Mouse (Mus musculus) heart, postnatal 0 days (tissue): ENCODE results near the gene Hoxd3. TPM values are rescaled to one million over a fixed set of nuclear protein-coding genes. Genes with fewer than 3 reads are reported as not detected.

Experiments used
- ATAC-seq: fragments of 200-750 bp; cut with Nextera tagmentation; 2 replicates; pipeline ENCODE4 v1.8.0; 2017; ENCODE audit warnings: low read depth, moderate number of reproducible peaks, moderate library complexity; ENCODE audit not compliant: insufficient read depth
- DNase-seq: peaks from one replicate; pipeline ENCODE4 v3.0.0-alpha.2; 2016; ENCODE audit warnings: low spot score
- H3K27ac ChIP-seq: fragments of 300-500 bp; sonication (generic); 2 replicates; pipeline ENCODE4 v1.5.1; 2014; ENCODE audit warnings: low read depth, mild to moderate bottlenecking
- H3K27me3 ChIP-seq: fragments of 300-500 bp; sonication (generic); 2 replicates; pipeline ENCODE4 v1.6.1; 2014; ENCODE audit warnings: low read length, mixed read lengths; ENCODE audit not compliant: control insufficient read depth, insufficient read depth
- H3K36me3 ChIP-seq: fragments of 300-500 bp; sonication (generic); replicated peaks from 2 replicates; pipeline ENCODE4 v1.6.1; 2014; ENCODE audit warnings: low read length, mixed read lengths; ENCODE audit not compliant: control insufficient read depth, insufficient read depth
- H3K4me1 ChIP-seq: fragments of 300-500 bp; sonication (generic); 2 replicates; pipeline ENCODE4 v1.6.1; 2014; ENCODE audit warnings: antibody characterized with exemption; ENCODE audit not compliant: control insufficient read depth, insufficient read depth
- H3K4me2 ChIP-seq: fragments of 300-500 bp; sonication (generic); 2 replicates; pipeline ENCODE4 v1.6.1; 2014; ENCODE audit warnings: low read depth, mild to moderate bottlenecking, low read length, moderate library complexity
- H3K4me3 ChIP-seq: fragments of 300-500 bp; sonication (generic); 2 replicates; pipeline ENCODE4 v1.5.1; 2014; ENCODE audit warnings: low read depth, low read length
- H3K9ac ChIP-seq: fragments of 300-500 bp; sonication (generic); replicated peaks from 2 replicates; pipeline ENCODE4 v1.6.1; 2014; ENCODE audit warnings: low read depth, low read length, mixed read lengths
- H3K9me3 ChIP-seq: fragments of 300-500 bp; sonication (generic); replicated peaks from 2 replicates; pipeline ENCODE4 v1.6.1; 2016; ENCODE audit warnings: low read length; ENCODE audit not compliant: control insufficient read depth
- CTCF ChIP-seq: IDR thresholded peaks from 2 replicates; pipeline ENCODE4 v1.5.1; 2016; ENCODE audit warnings: antibody characterized with exemption, control low read depth, low read depth
- EP300 ChIP-seq: IDR thresholded peaks from 2 replicates; pipeline ENCODE4 v1.6.1; 2016; ENCODE audit warnings: antibody characterized with exemption, low read depth
- WGBS: fragments of 180-500 bp; shearing (Covaris S2); extraction: QIAGEN DNeasy Blood & Tissue Kit; methylation state at CpG from one replicate; pipeline ENCODE4 v1.1.7; 2014; 5-methylcytosine and 5-hydroxymethylcytosine counted together
- polyA plus RNA-seq: library from polyadenylated mRNA; unstranded; fragments of >200 nt; fragmentation: Nextera tagmentation; extraction: Ambion mirVana; gene quantifications from 2 replicates; pipeline ENCODE4 v1.2.1, GENCODE M21; 2015
- total RNA-seq: library from RNA; depleted of rRNA; stranded (reverse); fragments of >200 nt; gene quantifications from 2 replicates; pipeline ENCODE4 v1.2.3, GENCODE M21; 2014; ENCODE audit warnings: low replicate concordance

Gene Hoxd3
- total and polyA plus RNA-seq, 2 experiments from 2014 or later, result 0.04 TPM; not detected in 1

DNA sequence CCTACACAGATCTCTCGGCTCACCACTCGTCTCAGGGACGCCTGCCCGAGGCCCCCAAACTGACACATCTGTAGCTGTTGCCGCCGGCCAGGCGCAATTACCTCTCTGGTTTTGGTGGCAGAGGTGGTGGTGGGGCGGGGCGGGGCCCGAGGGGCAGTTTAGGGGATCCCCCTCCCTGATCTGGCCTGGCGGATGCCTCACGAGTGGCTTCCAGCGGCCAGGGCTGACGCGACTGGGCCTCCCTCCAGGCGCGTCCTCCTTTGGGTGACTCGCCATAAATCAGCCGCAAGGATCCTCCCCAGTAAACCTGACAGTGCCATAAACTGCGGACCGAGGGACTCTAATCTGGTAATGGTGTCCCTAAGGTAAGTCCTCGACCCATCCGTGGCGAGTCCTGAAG lies 35.3 kb downstream of the Hoxd3 start:
- Histone ChIP-seq H3K36me3 (no peaks in the 10 kb centered on the region), H3K27me3 (peaks cover 99% of the 10 kb centered on the region), H3K9ac (no peak overlapping the region), H3K4me3 (0 out of 2 replicates have a peak overlapping the region, but pooled peaks have one; percentile 18), H3K4me1 (no peaks in the 10 kb centered on the region), H3K9me3 (no peaks in the 10 kb centered on the region), H3K4me2 (no peak overlapping the region), H3K27ac (no peak overlapping the region)
- TF ChIP-seq CTCF, result no peak
- TF ChIP-seq EP300, result no peak
- DNase-seq (no peak), ATAC-seq (no peak)
- WGBS, result 4% methylated on average over 24 of the region's 24 CpGs

DNA sequence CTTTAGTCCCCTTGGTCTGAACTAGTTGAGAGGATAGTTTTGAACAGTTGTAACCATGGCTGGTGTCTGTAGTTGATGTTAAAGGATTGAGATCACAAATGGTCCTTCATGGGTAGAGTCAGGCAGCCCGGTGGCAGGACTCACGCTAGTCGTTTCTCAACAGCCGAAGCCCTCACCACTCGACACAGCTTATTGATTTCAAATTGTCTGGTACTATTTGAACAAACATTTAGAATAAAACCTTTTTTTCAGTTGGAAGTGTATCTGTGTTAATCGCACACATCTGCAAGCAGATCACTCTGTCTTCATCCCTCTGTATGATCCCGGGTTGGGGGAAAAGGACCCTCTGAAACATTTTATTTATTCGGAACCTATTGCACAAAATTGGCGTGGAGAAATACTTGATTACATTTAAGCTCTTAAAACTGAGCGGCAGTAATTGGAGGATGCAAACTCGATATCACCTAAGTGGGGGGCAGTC lies 36.0 kb downstream of the Hoxd3 start:
- TF ChIP-seq EP300 (no peak), CTCF (no peak)
- Histone ChIP-seq H3K4me3 (no peak overlapping the region), H3K27ac (no peak overlapping the region), H3K9me3 (no peaks in the 10 kb centered on the region), H3K9ac (no peak overlapping the region), H3K27me3 (peaks cover 99% of the 10 kb centered on the region), H3K4me1 (0 out of 2 replicates have a peak, but pooled peaks cover 4% of the 10 kb centered on the region), H3K36me3 (no peaks in the 10 kb centered on the region), H3K4me2 (no peak overlapping the region)
- DNase-seq (no peak), ATAC-seq (no peak)
- 17% methylated on average over 11 of the region's 11 CpGs for WGBS

- no peak overlapping the region for H3K4me3 ChIP-seq
- H3K4me1 ChIP-seq, result peaks cover 4% of the 10 kb centered on the region; the same call in 1 of the 2 replicates
- DNase-seq, result no peak
- TF ChIP-seq CTCF, result no peak
- no peak for TF ChIP-seq EP300
- ATAC-seq, result no peak
- no peak overlapping the region for H3K4me2 ChIP-seq
- no peak overlapping the region for H3K9ac ChIP-seq
- H3K9me3 ChIP-seq, result no peaks in the 10 kb centered on the region
- no peak overlapping the region for H3K27ac ChIP-seq
- 12% methylated on average over 9 of the region's 9 CpGs for WGBS
- H3K27me3 ChIP-seq, result peaks cover 100% of the 10 kb centered on the region
- H3K36me3 ChIP-seq, result no peaks in the 10 kb centered on the region
Measured at GRCm38 (mm10) chr2:74748436-74748995, 36.8 kb downstream of the Hoxd3 start.

- H3K4me3 ChIP-seq, result peak overlapping the region; percentile 24
- TF ChIP-seq CTCF, result no peak
- TF ChIP-seq EP300, result no peak
- H3K9me3 ChIP-seq, result no peaks in the 10 kb centered on the region
- DNase-seq (no peak), ATAC-seq (no peak)
- peak overlapping the region; percentile 42 for H3K4me2 ChIP-seq
- no peak overlapping the region for H3K27ac ChIP-seq
- no peaks in the 10 kb centered on the region for H3K36me3 ChIP-seq
- peaks cover 100% of the 10 kb centered on the region for H3K27me3 ChIP-seq
- WGBS, result 2% methylated on average over 47 of the region's 47 CpGs
- H3K4me1 ChIP-seq, result peaks cover 4% of the 10 kb centered on the region; the same call in 1 of the 2 replicates
- H3K9ac ChIP-seq, result no peak overlapping the region
Measured at GRCm38 (mm10) chr2:74749337-74750121, 37.8 kb downstream of the Hoxd3 start.

GRCm38 (mm10) chr2:74750731-74751250 lies 39.1 kb downstream of the Hoxd3 start:
- Histone ChIP-seq H3K27me3 (peaks cover 100% of the 10 kb centered on the region), H3K27ac (no peak overlapping the region), H3K4me1 (peaks cover 4% of the 10 kb centered on the region; the same call in 1 of the 2 replicates), H3K4me2 (no peak overlapping the region), H3K9ac (no peak overlapping the region), H3K9me3 (no peaks in the 10 kb centered on the region), H3K4me3 (no peak overlapping the region), H3K36me3 (no peaks in the 10 kb centered on the region)
- no peak for ATAC-seq
- DNase-seq, result no peak
- TF ChIP-seq CTCF (no peak), EP300 (no peak)
- 34% methylated on average over 5 of the region's 5 CpGs for WGBS
